Mouse (Mus musculus) thymus, postnatal 36 days (tissue): Measurements from ENCODE around the gene Trem1.

Source experiments
- DNase-seq, 2 experiments: peaks; one replicate each; pipeline ENCODE4 v3.0.0; 2022; ENCODE audit warnings: mixed read lengths in 2 of 2

Gene Trem1

GRCm38 (mm10) chr17:48232518-48232917, at the start of gene Trem1:
Gene Trem1 (plus strand): TSS chr17:48232768.
- DNase-seq: no peak

DNA sequence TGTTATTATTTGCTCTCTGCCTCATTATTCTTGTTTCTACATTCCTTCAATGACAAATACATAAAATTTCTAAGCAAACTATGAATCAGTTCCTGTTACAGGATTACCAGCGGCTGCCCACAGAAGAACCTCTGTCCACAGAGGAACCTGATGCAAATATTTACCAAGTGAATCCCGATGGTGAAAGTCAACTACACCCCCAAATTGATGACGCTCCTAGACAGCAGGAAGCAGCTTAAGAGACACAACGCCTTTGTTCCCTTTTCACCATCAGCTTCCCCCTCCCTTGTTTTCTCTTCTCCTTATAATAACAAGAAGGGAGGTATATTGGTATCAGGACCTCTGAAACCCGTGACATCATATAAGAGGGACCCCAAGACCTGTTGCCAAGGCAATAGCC, 47.3 kb upstream of the Trem1 start:
- DNase-seq: no peak

- DNase-seq: no peak
Observed at GRCm38 (mm10) chr17:48192366-48192765, 40.2 kb upstream of the Trem1 start.

- no peak for DNase-seq
Observed at GRCm38 (mm10) chr17:48203086-48203485, 29.5 kb upstream of the Trem1 start.

- no peak for DNase-seq
Observed at GRCm38 (mm10) chr17:48212596-48212995, 20.0 kb upstream of the Trem1 start.

DNA sequence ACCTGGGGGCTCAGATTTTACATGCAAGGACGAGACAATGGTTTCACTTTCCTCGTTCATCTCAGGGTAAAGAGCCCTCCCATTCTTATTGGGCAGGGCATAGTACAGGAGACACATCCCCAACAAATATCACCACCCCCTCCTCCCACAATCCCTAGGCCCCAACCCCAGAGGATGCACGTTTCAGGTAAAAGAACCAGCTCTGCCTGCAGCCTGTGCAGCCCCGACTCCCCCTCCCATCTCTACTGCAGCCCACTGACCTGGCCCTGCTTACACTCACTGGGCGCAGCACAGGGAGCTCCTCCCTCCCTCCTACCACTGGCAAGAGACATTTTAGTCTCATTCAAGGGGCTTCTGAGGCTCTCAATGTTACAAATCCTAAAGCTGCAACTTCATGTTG, 19.1 kb upstream of the Trem1 start:
- DNase-seq: no peak

DNA sequence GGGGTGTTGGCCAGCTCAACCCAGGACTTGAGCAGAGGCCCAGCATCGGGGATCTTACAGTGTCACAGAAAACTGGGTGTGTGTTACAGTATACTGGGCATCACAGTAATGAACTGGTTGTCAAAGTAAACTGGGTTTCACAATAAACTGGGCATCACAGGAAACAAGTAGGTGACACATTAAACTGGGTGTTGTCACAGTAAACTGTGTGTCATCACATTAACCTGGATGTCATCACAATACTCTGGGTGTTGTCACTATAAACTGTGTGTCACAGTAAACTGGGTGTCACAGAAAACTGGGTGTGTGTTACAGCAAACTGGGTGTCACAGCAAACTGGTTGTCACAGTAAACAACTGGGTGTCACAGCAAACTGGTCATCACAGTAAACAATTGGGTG, 17.1 kb upstream of the Trem1 start:
- DNase-seq: no peak

DNA sequence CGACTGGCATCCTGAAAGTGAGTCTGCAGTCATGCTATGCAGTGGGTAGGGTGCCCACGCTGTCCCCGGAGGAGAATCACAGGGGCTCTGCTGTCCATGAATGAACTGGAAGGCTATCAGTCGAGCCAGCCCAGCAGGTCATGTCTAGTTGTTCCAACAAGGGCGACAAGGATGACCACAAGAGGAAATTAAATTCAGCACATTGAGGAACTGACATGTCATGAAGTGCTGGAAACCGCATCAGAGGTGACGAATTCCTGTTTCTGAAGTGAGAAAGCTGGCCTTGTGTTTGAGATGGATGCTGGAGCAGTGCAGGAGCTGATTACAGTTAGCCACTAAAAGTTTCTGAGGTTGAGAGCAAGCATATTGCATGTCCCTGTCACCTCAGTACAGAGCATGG, 1.9 kb upstream of the Trem1 start:
- DNase-seq: no peak

DNA sequence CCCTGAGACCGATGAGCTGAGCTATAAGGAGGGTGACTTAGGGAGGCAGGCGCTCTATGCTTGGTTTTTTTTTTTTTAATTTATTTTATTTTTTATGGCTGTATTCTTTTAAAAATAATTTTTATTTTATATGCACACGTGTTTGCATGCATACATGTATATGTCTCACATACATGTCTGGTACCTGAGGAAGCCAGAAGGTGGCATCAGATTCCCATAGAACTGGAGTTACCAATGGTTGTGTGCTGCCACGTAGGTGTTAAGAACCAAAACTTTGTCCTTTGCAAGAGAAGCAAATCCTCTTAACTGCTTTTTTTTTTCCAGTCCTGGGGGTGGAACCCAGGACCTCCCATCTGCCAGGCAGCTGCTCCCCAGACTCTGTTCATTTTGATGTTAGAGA, 1.2 kb downstream of the Trem1 start:
- no peak for DNase-seq

- DNase-seq: no peak
Observed at GRCm38 (mm10) chr17:48234550-48234949, 2.0 kb downstream of the Trem1 start.

- no peak for DNase-seq
Observed at GRCm38 (mm10) chr17:48235773-48236370, 3.3 kb downstream of the Trem1 start.

- DNase-seq: no peak
Observed at GRCm38 (mm10) chr17:48237621-48238020, 5.1 kb downstream of the Trem1 start.

- DNase-seq: no peak
Observed at GRCm38 (mm10) chr17:48247221-48247928, 14.8 kb downstream of the Trem1 start, which contains the start of gene Trem3. Gene Trem3 (plus strand): TSS chr17:48247777.

GRCm38 (mm10) chr17:48249039-48249438, 16.5 kb downstream of the Trem1 start:
- no peak for DNase-seq

GRCm38 (mm10) chr17:48249501-48249900, 16.9 kb downstream of the Trem1 start:
- DNase-seq: no peak

GRCm38 (mm10) chr17:48250631-48251030, 18.1 kb downstream of the Trem1 start:
- DNase-seq: no peak

GRCm38 (mm10) chr17:48256575-48256974, 24.0 kb downstream of the Trem1 start:
- DNase-seq: no peak

- DNase-seq: no peak
Observed at GRCm38 (mm10) chr17:48261868-48262267, 29.3 kb downstream of the Trem1 start.

DNA sequence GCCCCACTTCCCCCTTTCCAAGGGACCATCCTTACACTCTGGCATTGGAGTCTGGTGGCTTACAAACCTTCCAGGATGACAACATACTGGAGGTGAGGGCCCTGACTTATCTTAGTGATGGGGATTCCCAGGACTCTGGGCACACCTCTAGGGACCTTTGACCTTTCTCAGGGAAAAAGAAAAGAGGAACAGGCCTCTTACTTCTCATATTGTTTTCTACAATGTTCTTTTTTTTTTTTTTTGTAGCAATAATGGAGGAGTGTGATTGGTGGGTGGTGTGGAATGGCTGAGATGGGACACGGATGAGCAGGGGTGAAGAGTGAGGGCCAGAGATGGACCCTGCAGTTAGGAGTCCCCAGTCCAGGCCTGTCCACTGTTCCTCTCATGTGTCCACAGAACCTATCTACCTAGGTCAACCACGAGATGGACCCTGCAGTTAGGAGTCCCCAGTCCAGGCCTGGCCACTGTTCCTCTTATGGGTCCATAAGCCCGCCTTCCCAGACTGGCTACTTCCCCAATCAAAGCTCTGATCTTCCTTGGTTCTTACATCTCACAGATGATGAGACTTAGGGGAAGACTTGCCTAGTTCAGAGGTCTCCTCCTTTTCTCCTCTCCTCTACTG, 31.3 kb downstream of the Trem1 start, which contains the start of gene Treml4:
Treml4 (plus strand) TSS at position 555 of the 622 bp plus-strand sequence.
- DNase-seq: no peak

GRCm38 (mm10) chr17:48264662-48265061, 32.1 kb downstream of the Trem1 start:
- DNase-seq: no peak

GRCm38 (mm10) chr17:48266138-48266537, 33.6 kb downstream of the Trem1 start:
- DNase-seq: no peak

DNA sequence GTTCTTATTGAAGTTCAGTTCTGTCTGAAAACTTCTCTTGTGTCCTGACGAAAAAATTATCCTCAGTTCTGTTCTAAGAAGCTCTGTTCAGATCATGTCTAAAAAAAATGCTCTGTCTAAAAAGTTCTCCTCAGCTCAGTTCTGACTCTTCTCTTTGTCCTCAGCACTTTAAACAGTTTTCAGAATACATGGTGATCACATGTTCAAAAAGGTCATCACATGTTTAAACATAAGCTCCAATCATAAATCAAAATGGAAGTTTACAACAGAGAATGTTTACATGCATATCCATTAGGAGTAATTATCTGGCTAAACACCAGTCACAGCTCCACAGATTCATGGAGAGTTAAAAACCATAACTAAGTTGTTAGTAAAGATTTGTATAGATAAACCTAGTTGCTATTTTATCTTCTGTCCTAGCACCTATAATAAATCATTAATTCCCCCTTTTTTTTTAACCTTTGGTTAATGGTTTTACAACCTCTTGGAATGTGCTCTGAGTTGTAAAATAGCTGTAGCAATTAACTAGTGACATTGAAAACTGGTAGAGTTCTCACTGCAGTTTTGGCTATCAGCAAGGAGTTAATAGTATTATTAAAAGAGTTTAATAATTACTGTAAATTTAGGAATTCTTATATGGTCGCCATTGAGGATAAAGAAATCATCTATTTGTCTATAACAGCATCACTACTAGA, 34.2 kb downstream of the Trem1 start:
- DNase-seq: no peak

- no peak for DNase-seq
Observed at GRCm38 (mm10) chr17:48267591-48267990, 35.0 kb downstream of the Trem1 start.
